Mouse (Mus musculus) C2C12 (cell line): ENCODE measurements around the gene Zfp804a. TPM values are rescaled to one million over a fixed set of nuclear protein-coding genes. Genes with fewer than 3 reads are reported as not detected.

ENCODE experiments used
- H3K27me3 ChIP-seq: one replicate; pipeline ENCODE4 v1.6.1; 2011; ENCODE audit not compliant: control insufficient read depth, insufficient read depth, insufficient read length
- H3K36me3 ChIP-seq: one replicate; pipeline ENCODE4 v1.6.1; 2011; ENCODE audit not compliant: control insufficient read depth, insufficient read depth
- H3K4me3 ChIP-seq: one replicate; pipeline ENCODE4 v1.5.1; 2011; ENCODE audit warnings: mild to moderate bottlenecking, control low read depth; ENCODE audit not compliant: poor library complexity, insufficient read depth, severe bottlenecking
- H3K79me2 ChIP-seq: one replicate; pipeline ENCODE4 v1.6.1; 2011; ENCODE audit not compliant: control insufficient read depth, insufficient read depth
- H3K79me3 ChIP-seq: one replicate; pipeline ENCODE4 v1.6.1; 2011; ENCODE audit warnings: low read depth, control low read depth
- H3ac ChIP-seq: one replicate; pipeline ENCODE3; 2011; ENCODE audit warnings: low read depth; ENCODE audit not compliant: control insufficient read depth, insufficient read length
- CEBPB ChIP-seq: IDR thresholded peaks from one replicate; pipeline ENCODE4 v1.6.1; 2011; ENCODE audit warnings: low read depth, mild to moderate bottlenecking, control low read depth, moderate library complexity
- CTCF ChIP-seq: IDR thresholded peaks from one replicate; pipeline ENCODE4 v1.5.1; 2011; ENCODE audit not compliant: control insufficient read depth, insufficient read depth, insufficient read length
- FOSL1 ChIP-seq: IDR thresholded peaks from one replicate; pipeline ENCODE4 v1.8.0; 2011; ENCODE audit warnings: mild to moderate bottlenecking, low read length; ENCODE audit not compliant: poor library complexity, insufficient read depth, severe bottlenecking
- MAX ChIP-seq: IDR thresholded peaks from one replicate; pipeline ENCODE4 v1.6.1; 2011; ENCODE audit warnings: mild to moderate bottlenecking, control low read depth
- MYOD1 ChIP-seq: IDR thresholded peaks from one replicate; pipeline ENCODE4 v1.6.1; 2011; ENCODE audit warnings: low read depth; ENCODE audit not compliant: control insufficient read depth, insufficient read length
- MYOG ChIP-seq: IDR thresholded peaks from one replicate; pipeline ENCODE4 v1.6.1; 2011; ENCODE audit not compliant: control insufficient read depth, insufficient read length; ENCODE audit errors: extremely low read depth
- USF1 ChIP-seq: IDR thresholded peaks from one replicate; pipeline ENCODE4 v1.6.1; 2011; ENCODE audit warnings: low read depth, mild to moderate bottlenecking, control low read depth, moderate library complexity
- long read RNA-seq, 2 experiments: library from polyadenylated mRNA; unstranded; transcript quantifications; one replicate each; pipeline ENCODE4 v2.0.0; 2019 to 2020
- polyA plus RNA-seq: library from polyadenylated mRNA; unstranded; fragments of >200 nt; fragmentation: generic; extraction: Trizol; gene quantifications from one replicate; pipeline ENCODE4 v1.2.1, GENCODE M21; 2012; ENCODE audit warnings: missing spikeins

Gene Zfp804a
- polyA plus RNA-seq: 0.01 TPM
- long read RNA-seq, experiment 1: 0 reads
- long read RNA-seq, experiment 2: 0 reads

DNA sequence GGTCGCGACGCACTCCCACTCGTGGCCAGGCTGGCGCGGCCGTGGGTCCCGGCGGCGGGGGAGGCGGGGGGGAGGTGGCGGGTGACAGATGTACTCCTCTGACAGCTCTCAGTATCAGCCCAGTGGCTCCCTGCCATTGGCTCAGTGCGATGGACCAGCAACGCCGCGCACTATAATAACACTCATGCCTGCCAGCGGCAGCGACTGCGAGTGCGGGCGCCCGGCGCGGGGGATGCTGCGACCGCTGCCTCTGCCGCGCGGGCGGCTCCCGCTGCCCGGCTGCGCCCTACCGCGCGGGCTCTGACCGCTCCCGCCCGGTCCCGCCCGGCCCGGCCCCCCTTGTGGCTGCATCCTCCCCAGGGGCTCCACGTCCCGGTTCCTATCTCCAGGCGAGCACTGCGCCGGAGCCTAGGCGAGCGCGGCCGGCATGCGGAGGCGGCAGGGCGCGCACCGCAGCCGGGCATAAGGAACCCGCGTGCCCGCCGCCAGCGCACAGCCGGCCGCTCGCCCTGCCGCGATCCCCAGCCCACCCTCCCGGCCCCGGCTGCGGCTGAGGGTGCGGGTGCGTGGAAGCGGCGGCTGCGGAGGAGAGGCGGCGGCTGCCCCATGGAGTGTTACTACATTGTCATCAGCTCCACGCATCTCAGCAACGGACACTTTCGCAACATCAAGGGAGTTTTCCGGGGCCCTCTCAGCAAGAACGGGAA is at the start of gene Zfp804a:
Zfp804a (plus strand) TSS at position 38 of the 707 bp plus-strand sequence.
- Histone ChIP-seq H3K4me3 (no peak within 1 kb of the TSS), H3K79me3 (no peaks in the 10 kb centered on the region), H3K27me3 (no peaks in the 10 kb centered on the region), H3K79me2 (no peaks in the 10 kb centered on the region), H3K36me3 (no peaks in the 10 kb centered on the region), H3ac (no peak within 1 kb of the TSS)
- TF ChIP-seq FOSL1 (no peak), MYOD1 (no peak), CEBPB (no peak), CTCF (no peak), MAX (no peak), MYOG (no peak), USF1 (no peak)

DNA sequence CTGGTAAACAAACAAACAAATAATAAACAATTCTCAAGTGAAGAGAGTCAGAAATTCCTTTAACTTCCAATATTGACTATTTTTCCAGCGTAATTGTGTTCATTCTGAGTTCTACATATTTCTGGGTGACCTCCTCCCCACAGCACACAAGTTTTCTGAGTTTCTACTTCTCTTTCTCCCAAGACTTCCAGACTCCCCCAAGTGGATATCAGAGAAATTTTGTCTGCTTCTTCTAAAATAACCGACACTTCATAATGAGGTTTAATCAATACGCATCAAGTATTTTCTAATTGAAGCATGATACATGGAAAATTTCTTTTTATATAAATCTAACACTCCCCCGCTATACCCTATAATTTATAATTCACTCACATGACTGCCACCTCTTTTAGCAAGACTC is 1.4 kb upstream of the Zfp804a start:
- Histone ChIP-seq H3K79me3 (no peaks in the 10 kb centered on the region), H3K4me3 (no peak overlapping the region), H3K27me3 (no peaks in the 10 kb centered on the region), H3K36me3 (no peaks in the 10 kb centered on the region), H3ac (no peak overlapping the region), H3K79me2 (no peaks in the 10 kb centered on the region)
- TF ChIP-seq USF1: no peak
- TF ChIP-seq CTCF: no peak
- no peak for TF ChIP-seq CEBPB
- TF ChIP-seq MAX: no peak
- TF ChIP-seq MYOG: no peak
- TF ChIP-seq FOSL1: no peak
- no peak for TF ChIP-seq MYOD1

DNA sequence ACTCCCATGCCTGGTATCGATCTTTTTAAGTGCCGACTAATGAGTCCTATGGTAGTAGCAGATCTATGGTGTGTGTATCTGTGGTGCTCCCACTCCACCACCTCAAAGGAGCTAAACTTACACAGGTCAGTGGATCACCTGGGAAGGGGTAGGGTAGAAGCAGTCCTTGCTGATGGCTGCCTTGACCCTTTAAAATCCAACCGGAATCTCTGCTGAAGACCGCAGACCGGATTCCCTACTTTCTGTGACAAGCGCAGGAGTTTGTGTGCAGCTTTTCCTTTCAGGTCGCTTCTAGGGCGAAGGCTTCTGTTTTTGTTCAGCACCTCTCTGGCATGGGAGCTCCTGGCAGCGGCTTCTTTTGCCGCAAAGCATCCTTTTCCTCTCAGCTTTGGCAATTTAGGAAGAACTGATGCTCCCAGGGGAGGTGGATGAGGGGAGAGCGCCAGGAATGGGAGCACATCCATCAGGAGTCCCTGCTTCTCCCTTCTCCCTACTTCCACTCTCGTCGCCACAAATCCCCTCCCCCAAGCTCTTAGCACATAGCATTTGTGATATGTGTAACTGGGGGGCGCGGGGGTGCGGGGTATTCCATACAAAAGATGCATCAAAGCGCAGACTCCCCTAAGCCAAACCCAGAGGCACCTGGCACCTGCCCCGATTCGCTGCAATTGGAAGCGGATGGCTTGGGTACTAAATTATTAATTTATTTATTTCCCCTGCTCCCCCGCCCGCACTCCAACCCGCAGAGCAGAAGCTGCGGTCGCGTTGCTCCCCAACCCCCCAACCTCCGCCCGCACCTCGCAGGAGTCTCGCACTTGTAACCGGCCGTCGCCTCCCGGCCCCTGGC is 461 bp upstream of the Zfp804a start:
- H3ac ChIP-seq: no peak overlapping the region
- no peak for TF ChIP-seq CEBPB
- no peaks in the 10 kb centered on the region for H3K27me3 ChIP-seq
- H3K79me2 ChIP-seq: no peaks in the 10 kb centered on the region
- H3K36me3 ChIP-seq: no peaks in the 10 kb centered on the region
- H3K79me3 ChIP-seq: no peaks in the 10 kb centered on the region
- no peak overlapping the region for H3K4me3 ChIP-seq

DNA sequence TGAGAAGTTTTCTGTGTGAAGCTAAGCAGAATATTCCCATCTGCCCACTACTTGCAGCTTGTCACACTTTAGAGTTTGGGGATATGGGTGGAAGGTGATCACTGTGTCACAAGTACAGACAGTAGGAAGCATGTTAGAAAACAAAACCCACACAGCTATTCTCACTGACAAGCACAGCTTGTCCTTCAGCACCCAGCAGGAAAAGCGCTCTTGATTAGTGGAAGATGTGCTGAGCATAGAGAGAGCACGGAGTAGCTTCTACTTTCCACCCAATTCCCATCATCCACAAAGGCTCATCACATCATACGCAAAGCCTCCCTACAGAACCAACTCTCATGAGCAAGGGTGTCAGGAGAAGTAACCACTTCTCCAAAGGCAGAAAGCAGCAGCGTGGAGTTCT is 1.4 kb downstream of the Zfp804a start:
- Histone ChIP-seq H3K36me3 (no peaks in the 10 kb centered on the region), H3ac (no peak overlapping the region), H3K27me3 (no peaks in the 10 kb centered on the region), H3K79me2 (no peaks in the 10 kb centered on the region), H3K4me3 (no peak overlapping the region), H3K79me3 (no peaks in the 10 kb centered on the region)
- TF ChIP-seq CEBPB (no peak), CTCF (no peak), MYOD1 (no peak), MAX (no peak), USF1 (no peak), FOSL1 (no peak), MYOG (no peak)

DNA sequence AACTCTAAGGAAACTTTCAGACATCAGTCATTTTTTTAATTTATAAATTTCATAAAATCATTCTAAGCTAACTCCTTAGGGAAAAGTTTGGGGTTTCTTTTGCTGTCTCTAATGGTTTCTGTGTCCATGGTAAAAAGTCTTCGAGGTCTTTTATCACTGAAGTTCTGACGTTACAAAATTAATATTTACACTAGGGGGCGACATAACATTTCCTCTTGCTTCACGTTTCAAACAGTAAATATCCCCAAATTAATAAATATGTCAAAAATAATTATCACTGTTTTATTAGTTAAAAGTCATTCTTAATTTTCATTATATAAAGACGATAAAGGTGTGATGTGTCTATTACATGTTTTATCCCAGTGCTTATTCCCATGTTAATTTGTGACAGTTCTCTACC is 11.6 kb downstream of the Zfp804a start:
- Histone ChIP-seq H3K79me2 (no peaks in the 10 kb centered on the region), H3ac (no peak overlapping the region), H3K27me3 (no peaks in the 10 kb centered on the region), H3K79me3 (no peaks in the 10 kb centered on the region), H3K36me3 (no peaks in the 10 kb centered on the region), H3K4me3 (no peak overlapping the region)
- TF ChIP-seq MYOG (no peak), CEBPB (no peak), CTCF (no peak), MAX (no peak), MYOD1 (no peak), USF1 (no peak), FOSL1 (no peak)
